Mouse (Mus musculus) gastrocnemius, postnatal 25 days (tissue): Measurements from ENCODE around the gene Ppp1r8. TPM values are rescaled to one million over a fixed set of nuclear protein-coding genes. Genes with fewer than 3 reads are reported as not detected.
A peak's percentile ranks its signal among the peaks of the same experiment; 100 is the strongest.

Experiments used
- DNase-seq: peaks from one replicate; pipeline ENCODE4 v3.0.0; 2022
- long read RNA-seq, 2 experiments: library from polyadenylated mRNA; stranded (forward); transcript quantifications; one replicate each; pipeline ENCODE4 v2.0.0; 2021
- total RNA-seq, 2 experiments: library from RNA; stranded (reverse); gene quantifications; 1 replicate in 1 of 2; 2 replicates in 1 of 2; pipeline ENCODE4 v1.2.3; 2021

The Ppp1r8 gene
- 10 to 100 TPM; 13.1 to 13.5 TPM for total RNA-seq
- long read RNA-seq, experiment 1, partial matches to known transcripts, result 0 of 5 reads
- long read RNA-seq, experiment 1, other reads (novel, unspliced or antisense), result 4 of 5 reads
- long read RNA-seq, experiment 2, partial matches to known transcripts, result 0 of 6 reads
- long read RNA-seq, experiment 2, other reads (novel, unspliced or antisense), result 4 of 6 reads

DNA sequence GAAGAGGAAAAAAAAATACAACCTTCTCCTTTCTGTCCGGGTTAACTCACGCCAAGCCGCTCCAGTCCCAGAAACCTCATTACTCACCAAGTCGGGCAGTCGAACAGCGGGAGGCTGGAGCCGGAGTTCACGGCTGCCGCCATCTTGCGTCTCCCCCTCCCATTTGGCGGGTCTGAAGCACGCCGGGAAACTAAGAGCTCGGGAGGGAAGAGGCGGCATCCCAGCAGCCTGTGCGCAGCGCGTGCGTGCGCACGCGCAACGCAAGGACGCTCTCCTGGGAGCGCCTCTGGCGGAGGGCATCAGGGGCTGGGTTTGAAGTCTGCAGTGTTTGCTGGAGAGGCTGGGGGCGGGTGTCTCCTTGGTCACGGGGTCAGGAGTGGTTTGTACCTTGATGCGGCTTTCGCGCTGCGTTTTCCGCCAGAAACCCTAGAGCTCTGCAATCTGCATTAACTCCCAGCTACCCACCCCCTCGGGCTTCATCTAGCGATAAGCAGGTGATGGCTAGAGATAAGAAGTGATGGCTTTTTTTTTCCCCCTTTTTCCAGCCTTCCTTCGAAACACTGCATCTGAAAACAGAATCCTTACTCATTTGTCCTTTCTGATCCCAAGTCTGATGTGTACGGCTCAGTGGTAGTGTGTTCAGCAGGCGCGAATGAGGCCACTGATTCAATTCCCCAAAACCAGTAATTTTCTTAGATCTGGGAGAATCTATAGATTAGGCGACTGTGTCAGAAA is at the start of gene Ppp1r8:
Gene Ppp1r8, minus strand, starts transcription at position 200 of the 735 bp plus-strand sequence.
- DNase-seq, result peak; percentile 91

DNA sequence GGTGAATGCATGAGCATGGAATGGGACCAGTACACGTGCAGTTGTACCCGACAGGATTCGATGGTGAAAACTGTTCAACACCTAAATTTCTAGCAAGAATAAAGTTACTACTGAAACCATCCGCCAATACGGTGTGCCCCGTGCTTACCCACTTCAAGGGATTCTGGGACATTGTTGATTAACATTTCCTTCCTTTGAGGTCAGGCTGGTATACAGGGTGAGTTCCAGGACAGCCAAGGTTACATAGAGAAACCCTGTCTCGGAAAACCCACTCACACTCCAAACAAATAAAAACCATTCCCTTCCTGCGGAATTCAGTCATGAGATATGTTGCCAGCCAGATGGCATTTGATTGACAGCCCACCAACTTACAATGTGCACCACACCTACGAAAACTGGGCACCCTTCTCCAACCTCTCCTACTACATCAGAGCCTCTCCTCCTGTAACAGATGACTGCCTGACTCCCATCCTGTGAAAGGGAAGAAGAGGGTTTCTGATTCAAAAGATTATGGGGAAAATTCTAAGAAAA is 41.9 kb upstream of the Ppp1r8 start:
- DNase-seq, result no peak

DNA sequence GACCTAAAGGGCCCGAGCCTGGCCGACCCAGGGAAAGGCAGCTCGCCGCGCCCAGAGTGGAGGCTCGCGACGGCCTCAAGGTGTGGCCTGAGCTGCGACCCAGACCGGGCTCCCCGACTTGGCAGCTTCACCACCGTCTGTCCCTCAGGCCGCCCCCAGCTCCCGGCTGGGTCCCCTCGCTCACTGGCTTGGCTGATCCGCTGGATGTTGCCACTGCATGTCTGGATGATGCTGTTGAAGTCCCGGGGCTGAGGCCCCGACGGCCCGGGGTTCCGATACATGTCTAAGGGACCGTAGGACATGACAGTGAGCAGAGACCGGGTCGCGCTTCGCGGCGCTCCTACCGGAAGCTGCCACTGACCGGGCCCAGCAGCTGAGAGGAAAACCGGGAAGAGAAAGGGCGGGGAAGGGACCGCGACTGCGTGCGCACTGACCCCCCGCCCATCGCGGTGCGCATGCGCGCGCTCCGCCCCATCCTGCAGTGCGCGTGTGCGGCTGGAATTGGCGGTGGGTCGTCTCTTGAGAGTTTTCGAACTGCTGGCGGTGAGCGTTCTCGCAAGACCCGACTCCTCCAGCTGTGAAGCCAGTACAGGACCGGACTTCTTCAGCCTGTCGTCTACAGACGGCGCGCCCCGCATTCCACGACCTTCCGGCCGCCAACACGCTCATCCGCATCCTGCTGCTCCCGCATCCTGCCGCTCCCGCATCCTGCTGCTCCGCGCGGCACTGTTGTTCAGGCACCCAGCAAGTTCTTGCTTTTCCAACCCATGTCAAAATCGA is 41.3 kb upstream of the Ppp1r8 start, which contains the start of gene Stx12:
Gene Stx12, minus strand, starts transcription at position 446 of the 780 bp plus-strand sequence.
- DNase-seq, result peak; percentile 91

DNA sequence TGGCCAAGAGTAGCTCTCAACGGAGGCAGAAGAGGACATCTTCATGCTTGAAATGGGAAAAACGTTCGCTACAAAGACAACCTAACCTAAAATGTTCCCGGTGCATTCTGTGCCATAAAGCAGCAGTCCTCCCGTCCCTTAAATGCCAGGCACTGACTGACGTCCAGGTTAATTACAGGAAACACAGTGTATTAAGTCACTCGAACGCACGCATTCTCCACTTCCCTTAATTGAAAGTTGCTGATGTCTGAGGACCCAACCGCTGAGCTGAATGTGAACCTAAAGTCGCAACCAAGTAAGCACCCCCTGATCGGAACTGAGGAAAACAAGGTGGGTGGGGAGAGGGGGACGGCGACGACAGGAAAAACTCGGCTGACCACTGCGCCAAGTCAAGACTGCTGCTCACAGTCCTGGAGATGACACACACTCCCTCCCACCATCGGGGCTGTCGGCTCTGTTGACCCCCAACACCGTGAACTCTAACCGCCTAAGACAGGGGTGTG is 40.6 kb upstream of the Ppp1r8 start:
- no peak for DNase-seq

DNA sequence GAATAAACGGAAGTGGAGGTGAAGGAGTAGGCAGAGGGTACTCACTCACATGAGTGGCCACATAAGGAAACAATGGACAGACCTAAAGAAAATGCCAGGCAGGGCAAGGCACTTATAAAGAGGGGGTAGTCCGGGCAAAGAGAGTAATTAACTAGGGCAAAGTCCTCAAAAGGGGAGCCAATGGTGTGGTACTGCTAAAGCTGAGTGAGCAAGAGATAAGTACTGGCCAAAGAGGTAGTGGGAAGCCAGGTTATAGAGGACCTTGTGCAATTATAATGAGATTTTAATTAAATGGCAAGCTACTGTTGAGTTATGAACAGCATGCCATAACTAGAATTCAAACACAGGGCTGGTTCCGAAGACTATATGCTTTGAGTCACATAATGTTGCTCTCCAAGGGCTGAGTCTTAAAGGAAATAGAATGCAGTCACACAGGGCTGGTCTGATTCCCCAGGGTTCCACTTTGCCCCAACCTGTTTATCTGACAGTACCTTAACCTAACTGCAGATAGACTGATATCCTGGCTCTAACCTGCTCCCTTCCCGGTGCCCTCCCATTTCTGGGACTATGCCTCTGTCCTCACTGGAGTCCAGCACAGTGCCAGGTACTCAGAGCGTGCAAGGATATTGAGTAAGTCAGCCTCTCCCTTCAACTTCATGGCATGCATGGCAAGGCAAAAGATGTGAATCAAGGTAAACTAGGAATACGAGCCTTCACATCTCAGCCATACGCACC is 31.6 kb upstream of the Ppp1r8 start:
- DNase-seq, result no peak

DNA sequence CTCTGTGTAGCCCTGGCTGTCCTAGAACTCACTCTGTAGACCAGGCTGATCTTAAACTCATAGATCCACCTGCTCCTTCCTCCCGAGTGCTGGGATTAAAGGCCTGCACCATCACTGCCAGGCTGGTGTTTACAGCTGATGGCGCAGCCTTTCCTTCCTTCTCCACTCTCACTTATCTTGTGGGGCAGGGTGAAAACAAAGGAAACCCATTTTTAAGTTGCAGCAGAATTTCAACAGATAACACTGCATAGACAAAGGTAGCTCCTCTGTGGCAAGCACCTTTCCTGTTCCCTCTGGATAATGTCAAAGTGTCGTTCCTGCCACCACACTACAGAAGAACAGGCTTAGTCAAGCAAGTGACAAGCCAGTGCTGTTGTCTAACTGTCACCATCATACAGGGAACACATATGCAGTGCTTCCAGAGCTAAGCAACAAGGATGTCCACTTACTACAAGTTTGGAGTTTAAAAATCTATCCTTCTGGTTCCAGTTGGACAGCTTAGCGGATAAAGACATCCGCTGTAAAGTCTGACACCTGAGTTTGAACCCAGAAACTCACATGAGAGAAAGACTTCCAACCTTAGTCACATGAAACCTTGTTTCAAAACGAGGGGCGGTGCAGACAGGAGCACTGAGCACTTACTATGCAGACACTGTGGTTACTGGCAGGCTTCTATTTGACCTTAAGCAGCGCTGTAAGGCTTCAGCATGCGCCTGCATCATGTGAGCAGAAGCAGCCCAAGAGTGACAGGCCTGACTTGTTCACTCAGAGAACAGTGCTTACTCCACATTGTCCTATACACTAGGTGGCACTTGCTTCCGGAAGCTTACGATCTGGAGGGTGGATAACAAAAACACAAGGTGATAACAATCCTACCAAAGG is 30.8 kb upstream of the Ppp1r8 start:
- no peak for DNase-seq

DNA sequence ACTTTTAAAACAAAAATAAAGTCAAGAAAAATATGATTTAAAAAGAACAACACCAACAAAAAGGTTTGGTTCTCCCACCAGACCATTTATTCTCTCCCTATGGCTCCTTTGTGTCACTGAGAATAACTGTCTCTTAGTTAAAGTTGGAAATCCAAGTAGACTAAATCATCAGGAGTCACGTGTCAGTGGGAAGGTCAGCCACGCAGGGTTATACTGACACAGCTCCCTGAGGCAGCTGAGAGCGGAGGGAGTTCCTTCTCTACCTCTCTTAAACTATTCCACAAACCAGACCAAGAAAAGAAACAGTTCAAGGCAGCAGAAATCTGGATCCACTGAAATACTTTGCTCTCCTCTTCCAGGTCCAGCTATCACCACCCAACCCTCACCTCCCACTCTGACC is 28.1 kb upstream of the Ppp1r8 start:
- DNase-seq, result no peak

DNA sequence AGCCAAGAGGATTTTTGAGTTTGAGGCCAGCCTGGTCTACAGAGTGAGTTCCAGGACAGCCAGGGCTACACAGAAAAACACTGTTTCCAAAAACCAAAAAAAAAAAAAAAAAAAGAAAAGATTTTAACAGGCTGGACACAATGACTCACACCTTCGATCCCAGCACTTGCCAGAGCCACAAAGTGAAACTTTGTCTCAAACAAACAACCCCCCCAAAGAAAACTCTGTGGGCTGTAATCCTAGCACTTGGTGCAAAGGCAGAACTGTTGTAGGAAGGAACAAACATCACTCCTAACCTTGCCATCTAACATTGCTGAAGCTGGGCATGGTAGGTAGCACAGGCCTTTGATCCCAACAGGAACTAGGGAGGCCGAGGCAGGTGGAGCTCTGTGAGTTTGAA is 21.9 kb upstream of the Ppp1r8 start:
- DNase-seq, result no peak

DNA sequence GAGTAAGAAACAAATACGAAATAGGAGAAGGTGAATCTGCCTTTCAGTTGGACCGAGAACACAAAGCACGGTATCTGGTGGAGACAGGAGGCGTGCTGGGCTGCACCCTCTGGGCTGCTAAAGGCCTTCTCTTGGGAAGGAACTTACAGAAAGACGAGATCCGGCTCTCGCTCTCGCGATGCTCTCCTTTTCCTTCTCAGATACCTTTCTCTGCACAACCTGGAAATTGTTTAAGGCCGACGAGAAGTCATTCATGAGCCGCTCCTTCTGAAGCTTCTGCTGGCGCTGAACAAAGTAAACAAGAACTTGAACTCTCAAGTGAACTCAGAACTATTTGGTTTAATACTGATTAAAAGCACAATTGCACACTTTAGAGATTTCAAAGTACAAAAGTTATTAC is 20.0 kb upstream of the Ppp1r8 start:
- DNase-seq, result no peak

DNA sequence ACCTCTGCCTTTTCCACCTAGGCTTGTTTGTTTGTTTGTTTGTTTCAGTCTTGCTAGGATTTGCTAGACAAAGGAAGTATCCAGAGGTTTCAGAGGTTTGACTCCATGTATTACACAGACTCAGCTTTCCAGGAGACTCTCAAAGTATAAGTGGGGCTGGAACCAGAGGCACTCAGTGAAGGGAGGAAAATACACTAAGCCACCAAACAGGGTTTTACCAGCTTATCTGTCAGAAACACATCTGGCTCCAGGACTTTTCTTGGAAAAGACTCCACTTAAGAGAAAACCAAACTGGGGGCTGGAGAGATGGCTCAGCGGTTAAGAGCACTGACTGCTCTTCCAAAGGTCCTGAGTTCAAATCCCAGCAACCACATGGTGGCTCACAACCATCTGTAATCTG is 17.9 kb upstream of the Ppp1r8 start:
- no peak for DNase-seq

DNA sequence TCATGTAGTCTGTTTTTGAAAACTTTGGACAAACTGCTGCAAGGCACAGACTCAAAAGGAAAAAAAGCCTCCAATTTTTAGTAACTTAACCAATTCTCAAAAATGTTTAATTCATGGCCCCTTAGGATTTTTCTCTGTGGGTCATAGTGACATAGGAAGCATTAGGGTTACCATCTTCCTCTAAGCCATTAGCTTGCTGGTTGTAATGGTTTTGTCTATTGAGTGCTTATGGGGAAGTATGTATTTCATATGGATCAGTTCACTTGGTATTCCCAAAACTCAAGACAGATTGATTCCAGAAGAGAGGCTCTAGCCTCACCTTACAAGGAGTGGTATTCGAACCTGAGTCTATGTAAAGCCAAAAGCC is 719 bp upstream of the Ppp1r8 start:
- DNase-seq, result no peak

DNA sequence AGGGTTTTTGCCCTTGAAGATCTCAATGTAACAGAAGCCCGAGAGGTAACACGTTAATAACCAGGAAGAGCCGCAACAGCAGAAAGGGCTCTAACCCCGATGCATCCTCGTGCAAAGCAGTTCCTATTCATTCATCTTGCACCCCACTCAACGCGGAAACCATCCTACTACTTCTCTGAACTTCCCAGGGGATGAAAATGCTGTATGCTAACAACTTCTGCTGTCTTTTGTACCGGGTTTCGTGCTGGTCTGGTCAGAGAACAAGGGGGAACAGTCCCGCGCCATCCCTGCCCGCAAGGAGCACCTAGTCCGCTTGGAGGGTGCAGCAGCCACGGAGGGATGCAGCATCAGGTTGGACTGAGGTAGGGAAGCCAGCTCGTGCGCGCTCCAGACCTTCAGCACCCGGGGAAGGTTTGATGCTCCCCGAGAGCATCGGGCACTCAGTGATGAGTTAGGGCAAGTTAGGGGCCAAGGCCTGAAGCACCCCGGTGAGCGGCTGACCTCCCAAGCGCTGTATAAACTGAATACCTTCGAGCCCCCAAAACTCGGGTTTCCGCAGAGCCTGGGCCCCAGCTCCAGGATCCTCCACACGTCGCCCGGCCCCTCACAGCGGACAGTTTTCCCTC is 575 bp downstream of the Ppp1r8 start:
- DNase-seq, result peak; percentile 9

DNA sequence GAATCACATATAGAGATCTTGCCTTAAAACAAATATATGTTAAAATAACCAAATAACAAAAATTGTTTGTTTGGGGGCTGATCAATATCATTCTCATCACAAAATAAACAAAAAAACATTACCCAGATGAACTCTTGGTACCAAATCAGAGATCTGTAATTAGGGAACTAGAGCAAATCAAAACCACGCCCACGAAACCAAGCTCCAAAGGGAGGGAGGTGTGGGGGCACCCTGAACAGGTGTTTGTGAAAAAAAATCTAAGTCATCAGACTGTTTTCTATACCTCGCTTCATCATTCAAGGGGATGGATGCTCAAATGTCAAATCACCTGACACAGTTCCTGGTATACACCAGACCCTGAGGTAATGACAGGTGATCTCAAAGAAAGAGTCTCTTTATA is 1.5 kb downstream of the Ppp1r8 start:
- DNase-seq, result no peak

DNA sequence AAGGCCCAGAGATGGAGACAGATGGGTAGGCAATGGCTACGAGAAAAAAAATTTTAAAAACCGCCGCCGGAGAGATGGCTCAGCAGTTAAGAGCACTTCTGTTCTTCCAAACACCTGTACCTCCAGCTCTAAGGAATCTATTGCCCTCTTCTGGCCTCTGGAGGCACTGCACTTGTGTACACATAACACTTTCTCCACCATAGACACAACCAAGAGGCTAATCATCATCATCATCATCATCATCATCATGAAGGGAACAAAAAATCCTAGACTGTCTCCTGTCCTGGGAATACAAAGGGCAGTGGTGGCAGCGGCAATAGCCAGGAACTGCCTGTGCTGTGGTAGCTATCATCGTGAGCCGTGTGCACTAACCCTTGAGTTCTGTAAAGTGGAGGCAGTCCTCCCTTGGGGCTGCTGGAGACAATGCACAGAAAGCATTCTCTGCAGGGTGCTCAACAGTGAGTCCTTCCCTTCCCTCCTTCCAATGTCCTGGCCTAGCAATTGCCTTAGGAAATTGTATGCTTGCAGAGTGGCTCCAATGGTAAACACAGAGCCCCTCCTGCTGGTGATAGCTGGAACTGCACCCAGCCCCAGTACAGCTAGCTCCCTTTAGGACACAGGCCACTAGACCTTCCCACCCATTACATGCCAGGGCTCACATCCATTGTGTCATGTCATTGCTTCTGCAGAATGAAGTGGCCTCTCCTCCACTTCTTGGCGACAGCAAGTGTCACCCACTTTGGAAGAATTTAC is 19.2 kb downstream of the Ppp1r8 start:
- peak; percentile 40 for DNase-seq

DNA sequence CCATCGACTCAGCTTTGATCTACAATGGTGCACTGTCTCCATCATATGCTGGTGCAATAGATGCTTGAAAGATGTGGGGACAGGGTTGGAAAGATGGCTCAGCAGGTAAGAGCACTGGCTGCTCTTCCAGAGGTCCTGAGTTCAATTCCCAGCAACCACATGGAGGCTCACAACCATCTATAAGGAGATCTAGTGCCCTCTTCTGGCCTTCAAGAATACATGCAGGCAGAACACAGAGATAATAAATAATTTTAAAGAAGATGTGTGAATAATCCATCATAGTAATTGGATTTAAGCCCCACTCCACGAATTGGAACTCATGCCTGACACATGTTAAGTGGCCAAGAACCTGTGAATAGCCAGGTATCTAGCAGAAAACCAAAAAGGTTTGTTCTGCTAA is 24.5 kb downstream of the Ppp1r8 start:
- no peak for DNase-seq

DNA sequence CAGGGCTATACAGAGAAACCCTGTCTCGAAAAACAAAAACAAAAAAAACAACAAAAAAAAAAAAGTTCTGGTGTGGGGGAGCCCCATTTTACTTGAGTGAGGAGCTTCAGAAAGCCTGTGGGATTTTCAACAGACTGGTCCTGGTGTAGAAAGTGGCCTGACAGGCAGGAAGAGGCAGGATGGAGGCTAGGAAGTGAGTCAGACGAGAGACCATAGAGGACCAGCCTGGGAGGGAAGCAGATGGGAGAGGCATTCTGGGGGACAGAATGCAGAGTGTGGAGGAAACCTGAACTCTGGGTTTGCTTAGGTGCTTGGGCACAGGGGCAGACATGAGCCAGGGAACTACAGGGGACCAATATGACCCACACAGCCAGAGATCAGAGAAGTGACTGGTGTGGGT is 26.1 kb downstream of the Ppp1r8 start:
- DNase-seq, result no peak

DNA sequence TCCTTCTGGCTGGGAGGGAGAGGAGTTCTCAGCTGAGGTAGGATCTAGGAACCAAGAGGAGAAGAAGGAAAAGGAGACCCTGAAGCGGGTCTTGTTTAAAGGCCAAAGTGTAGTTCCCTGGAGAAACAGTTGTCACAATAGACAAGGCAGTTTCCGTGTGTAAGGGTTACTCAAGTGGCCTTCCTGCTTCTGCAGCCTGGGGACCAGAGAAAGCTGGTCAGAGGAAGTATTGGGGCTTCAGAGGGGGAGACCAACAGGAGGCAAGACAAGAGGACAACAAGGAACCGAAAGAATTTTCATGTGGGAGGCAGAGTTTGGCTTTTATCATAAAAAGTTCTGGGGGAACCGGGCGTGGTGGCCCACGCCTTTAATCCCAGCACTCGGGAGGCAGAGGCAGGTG is 26.6 kb downstream of the Ppp1r8 start:
- no peak for DNase-seq

DNA sequence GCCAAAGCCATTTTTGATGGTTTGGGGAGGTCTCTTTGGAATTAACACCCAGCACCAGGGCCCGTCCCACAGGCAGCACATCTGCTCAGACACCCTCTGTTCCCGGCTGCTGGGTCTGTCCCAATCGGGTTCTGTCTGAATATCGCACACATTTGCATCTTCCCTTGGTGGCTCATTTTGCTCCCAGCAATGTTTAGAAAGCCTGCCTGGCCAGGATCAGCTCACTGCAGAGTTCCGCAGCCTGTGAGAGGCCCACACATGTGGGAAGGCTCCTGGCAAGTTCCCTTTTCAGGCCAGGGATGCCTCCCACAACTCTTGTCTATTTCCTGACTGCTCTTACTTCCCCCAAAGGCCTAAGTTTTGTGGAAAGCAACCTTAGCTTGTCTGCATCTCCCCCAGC is 33.3 kb downstream of the Ppp1r8 start:
- no peak for DNase-seq

DNA sequence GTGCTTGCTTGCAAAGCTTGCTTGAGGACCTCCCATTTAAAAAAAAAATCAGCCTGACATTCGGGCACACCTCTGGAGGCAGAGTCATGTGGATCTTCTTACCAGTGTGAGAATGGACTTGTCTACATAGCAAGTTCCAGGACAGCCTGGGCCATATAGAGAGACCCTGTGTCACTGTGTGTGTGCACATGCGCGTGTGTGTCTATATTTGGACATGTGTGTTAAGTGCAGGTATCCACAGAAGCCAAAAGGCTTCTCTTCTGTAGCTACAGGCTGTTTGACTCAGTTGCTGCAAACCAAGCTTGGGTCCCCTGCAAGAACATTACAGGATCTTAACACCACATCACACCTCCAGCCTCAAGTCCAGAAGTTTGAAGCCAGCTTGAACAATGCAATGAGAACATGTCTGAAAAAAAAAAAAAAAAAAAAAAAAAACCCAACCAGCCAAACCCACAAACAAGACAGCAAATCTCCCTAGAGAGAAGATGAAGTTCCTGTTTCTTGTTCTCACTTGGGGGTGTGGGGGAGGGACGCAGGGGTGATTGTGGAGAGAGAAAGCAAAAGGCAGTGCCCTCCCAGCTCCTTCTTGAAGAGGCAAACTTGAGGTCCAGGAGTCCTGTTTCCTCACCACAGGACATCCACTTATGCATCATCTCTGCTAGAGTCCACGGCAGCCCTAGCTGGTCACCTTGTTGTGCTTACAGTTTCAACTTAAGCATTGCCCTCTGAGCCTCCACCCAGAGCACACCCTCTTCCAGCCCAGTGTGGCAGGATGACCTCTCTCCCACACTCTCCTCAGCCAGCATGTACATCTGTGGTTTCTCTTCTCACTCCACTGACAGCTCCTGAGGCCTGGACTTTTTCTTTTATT is 35.0 kb downstream of the Ppp1r8 start:
- DNase-seq, result no peak
